Mouse (Mus musculus) T-helper 17 cell (primary cell): ENCODE results near the gene Anxa9.

Experiments
- in situ Hi-C, 2 experiments: fragments of 300-600 bp; cut with MboI, MseI; formaldehyde crosslinking; loops; 1 replicate in 1 of 2; 2 replicates in 1 of 2; pipeline ENCODE4 v1.15.1; 2025; ENCODE audit warnings: high pct_unique_total_duplicates in 2 of 2

Gene Anxa9

DNA sequence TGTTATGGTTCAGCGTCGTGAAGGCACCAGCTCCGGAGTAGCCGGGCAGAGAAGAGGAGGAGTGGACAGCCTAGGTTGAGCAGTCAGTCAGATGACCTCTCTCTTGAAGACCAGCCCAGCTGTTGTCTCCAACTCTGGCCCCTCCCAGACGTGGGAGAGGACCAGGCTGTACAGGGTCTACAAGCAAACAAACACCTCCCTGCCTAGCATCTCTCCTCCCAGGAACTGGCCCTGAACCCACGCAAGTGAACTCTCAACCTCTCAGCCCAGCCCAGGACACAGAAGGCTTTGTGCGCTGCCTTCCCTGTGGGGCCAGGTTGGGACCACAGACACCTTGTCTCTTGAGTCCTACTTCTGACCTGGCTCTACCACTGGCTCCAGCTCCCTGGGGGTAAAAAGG, at the start of gene Anxa9:
Anxa9 (minus strand) TSS at position 77 of the 400 bp plus-strand sequence.
- in situ Hi-C loops: no loop called here

DNA sequence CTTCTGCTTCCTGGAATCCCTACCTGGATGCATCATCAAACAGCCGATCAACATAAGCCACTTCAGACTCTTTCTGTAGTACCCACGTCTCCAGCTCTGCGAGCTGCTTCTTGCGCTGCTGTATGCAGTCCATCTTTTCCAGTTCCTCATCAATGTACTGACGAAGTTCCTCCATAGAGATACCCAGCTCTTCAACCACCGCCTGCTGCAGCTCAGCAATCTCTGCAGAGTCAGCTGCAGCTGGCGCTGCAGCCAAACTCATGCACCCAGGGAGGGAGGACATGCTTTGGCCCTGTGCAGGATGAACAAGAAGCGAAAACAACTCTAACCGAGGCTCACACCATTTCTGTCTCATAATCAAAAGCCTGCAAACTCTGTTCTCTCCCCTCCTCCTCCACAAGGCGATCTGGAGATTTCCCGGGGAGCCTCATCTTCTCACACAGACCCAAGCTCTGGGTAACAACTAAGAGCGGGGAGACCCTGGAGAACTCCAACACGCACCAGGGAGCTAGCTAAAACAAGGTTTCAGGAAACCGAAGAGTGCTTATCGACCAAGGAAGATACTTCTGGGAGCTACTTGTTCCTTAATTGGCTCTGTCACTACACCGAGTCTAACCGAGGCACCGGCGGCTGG, 49.1 kb upstream of the Anxa9 start:
- in situ Hi-C loops: loop anchor here in 1 of 2 experiments (10.0 kb wide), 1 partner anchor 569 kb away; the partner anchor contains the start of gene Anp32e

DNA sequence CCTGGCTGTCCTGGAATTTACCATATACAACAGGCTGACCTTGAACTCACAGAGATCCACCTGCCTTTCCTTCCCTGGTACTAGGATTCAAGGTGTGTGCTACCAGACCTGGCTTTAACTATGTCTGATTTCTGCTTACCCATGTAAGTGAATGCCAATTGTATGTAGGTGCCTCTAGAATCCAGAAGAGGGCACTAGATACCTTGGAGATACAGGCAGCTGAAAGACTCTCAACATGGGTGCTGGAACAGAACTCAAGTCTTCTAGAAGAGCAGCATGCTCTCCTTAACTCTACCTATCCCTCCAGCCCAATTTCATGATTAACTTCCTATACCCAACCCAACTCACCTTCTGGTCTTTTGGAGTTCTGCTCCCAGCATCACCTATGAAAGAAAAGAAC, 42.5 kb upstream of the Anxa9 start:
- in situ Hi-C loops: loop anchor here in 1 of 2 experiments (10.0 kb wide), 1 partner anchor 105 kb away; no protein-coding TSS in a partner anchor

DNA sequence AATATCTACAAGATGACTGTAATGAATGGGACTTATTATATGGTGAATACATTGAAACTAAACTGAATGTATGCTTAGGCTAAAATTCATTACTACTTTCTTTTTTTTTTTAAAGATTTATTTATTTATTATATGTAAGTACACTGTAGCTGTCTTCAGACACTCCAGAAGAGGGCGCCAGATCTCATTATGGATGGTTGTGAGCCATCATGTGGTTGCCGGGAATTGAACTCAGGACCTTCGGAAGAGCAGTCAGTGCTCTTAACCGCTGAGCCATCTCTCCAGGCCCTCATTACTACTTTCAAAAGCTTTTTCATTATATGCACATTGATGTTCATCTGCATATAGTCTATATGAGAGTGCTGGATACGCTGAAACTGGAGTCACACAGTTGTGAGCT, 41.4 kb upstream of the Anxa9 start:
- in situ Hi-C loops: loop anchor here in 1 of 2 experiments (10.0 kb wide), 1 partner anchor 106 kb away; no protein-coding TSS in a partner anchor

DNA sequence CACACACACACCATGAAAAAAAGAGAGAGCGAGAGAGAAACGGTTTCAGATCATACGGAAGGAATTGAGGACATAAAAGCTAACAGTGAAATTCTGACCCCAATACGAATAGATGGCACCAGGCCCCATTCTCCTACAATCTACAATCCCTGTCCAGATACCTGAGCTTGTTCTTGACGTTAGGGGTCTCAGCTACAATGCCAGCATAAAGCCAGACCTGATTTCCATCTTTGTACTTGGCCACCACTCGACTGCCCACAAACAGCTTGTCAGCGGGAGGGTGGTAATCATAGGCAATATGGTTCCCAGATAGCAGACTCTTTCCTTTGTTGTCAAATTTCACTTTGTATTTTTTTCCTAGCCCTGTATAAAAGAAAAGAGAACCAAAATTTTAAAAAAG, 39.5 kb upstream of the Anxa9 start:
- in situ Hi-C loops: loop anchor here in 1 of 2 experiments (10.0 kb wide), 1 partner anchor 108 kb away; no protein-coding TSS in a partner anchor

DNA sequence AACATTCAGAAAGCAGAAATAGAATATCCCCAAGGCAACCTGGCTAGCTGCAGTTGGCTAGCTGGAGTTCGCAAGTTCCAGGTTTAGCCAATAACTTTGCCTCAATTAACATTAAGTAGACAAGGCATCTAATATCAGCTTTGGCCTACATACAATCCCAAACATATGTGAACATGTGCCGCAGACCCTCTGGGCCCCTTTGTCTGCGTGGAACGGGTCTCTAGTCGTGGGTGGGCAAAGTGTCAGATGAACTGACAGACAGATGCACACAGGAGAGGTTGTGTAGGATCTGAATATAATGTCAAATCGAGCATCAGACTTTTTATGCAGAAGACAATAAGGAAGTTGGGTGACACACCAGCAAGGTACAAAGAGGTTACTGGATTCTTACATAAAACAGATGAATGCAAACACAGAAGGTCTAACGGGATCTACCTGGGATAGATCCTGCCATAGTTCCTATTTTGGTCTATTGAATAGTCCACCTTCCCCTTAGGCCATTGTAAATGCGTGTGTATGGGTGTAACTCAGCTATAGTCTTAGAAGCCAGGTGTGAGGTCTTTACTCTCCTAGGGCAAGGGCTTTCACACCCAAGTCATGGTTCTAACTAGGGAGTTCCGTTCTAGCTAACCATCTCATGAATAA, 36.5 kb upstream of the Anxa9 start:
- in situ Hi-C loops: loop anchor here in 1 of 2 experiments (10.0 kb wide), 1 partner anchor 111 kb away; no protein-coding TSS in a partner anchor

DNA sequence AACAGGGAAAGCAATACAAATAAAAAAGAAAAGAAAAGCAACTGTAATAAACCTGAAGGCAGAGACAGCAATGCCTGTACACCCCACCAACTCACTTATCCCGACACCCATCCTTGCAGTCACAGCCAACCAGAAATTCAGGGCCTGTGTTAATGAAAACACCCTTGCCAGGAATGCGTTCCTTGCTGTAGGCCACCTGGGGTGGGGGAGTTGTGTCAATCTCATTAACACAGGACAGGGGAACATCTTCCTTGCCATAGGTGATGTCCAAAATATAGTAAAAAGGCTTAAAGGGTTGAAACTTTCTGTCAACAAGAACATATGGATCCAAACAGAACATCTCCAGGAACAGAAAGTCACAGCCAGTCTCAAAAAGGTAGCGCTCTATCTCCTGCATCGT, 31.3 kb upstream of the Anxa9 start:
- in situ Hi-C loops: loop anchor here (10.0 kb wide), 3 partner anchors 437 to 507 kb away; no protein-coding TSS in a partner anchor

DNA sequence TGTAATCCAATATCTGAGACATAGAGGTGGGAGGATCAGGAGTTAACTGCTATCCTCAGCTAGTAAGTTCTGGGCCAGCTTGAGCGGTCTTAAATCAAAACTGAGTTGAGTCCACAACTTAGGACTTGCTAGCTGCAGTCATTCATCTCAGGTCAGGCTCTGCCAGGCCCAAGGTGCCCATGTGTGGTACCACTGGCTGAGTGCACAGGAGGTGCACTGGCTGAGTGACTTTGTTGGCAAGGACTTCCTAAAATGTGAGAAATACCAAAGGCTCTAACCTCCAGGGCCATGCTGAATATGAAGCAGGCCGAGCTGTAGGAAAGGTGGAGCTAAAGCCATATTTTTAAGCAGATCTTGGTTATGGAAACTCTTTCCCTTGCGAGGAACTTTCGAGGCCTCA, 30.4 kb upstream of the Anxa9 start:
- in situ Hi-C loops: loop anchor here (10.0 kb wide), 3 partner anchors 437 to 507 kb away; no protein-coding TSS in a partner anchor

DNA sequence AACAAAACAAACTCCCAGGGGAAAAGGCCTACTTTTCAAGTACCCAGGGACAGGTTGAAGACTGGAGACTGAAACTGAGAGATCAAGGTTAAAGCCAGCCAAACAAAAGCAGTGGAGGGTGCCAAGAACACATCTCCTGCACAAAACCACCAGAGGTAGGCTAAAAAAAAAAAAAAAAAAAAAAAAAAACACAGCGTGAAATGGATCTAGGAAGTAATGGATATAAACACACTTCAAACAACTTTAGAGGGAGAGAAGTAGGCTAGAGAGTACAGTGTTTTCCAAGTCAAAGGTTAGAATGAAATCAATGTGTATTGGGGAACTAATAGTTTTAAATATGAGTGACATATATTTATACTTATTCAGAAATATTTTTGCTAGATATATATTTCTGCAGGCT, 24.6 kb upstream of the Anxa9 start:
- in situ Hi-C loops: loop anchor here (10.0 kb wide), 3 partner anchors 443 to 513 kb away; no protein-coding TSS in a partner anchor

DNA sequence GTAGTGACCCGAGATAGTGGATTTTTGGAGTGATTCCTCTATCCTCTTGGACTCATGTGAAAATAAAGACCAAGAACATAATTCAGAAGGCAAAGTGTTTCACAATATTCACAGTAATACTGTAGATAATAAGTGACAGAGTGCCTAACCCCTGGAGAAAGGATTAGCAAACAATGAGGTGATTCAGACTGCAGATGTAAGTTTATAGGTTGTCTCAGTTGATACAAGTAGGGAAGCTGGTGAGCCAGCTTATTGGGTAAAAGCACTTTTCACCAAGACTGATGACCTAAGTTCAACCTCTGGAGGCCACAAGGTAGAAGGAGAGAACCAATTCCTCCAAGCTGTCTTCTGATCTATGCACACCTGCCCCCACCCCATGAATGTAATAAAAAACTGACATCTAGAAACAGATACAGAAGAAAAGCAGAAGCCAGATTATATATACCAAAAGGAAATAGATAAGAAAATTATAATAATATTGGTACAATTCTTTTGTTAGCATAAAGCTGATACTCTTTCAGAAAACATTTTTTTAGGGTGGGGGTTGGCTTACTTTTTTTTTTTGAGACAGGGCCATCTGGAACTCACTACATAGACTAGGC, 21.9 kb upstream of the Anxa9 start:
- in situ Hi-C loops: no loop called here

DNA sequence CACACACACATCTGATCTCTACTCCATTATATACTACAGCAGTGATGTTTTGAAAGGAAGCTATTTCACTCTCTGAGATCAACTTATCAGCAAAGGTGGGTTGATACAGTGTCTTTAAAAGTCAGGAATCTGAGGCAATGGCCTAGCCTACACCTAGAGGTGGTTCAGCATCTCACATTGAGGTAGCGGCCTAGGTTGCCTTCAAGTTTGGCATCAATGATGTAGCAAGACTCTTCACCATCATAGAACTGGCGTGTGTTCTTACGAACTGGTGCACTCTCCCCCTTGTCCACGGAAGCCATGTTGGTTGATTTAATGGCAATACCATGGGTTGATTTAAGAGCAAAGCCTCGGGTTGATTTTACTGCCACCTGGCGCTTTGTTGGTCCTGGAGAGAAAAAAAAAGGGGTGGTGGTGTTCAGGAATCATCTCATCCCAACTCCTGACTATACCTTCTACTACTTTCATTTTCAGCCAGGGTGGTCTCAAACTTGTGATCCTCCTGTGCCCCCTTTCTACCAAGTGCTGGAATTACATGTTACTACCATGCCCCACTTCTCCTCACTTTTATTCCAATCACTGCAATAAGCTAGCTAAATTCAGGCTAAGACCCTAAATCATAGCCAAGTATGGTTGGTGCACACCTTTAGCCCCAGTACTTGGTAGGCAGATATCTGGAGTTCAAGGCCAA, 17.6 kb upstream of the Anxa9 start:
- in situ Hi-C loops: no loop called here

DNA sequence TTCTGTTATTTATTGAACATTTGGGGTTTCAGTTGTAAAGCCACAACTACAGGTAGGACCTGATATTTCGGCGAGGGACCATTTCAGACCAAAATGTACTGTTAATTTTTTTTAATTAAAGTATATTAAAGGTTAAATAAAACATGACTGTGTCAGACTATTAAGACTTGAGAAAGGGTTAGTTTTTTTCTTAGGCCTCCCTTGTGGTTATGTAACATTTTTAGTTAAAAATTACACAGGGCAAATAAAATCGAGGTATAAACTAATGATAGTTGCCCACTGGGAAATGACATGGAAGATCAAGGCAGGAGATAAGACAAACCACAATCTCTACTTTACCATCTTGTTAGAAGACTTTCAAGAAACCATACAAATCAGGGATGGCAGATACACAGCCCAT, 16.5 kb upstream of the Anxa9 start:
- in situ Hi-C loops: no loop called here

DNA sequence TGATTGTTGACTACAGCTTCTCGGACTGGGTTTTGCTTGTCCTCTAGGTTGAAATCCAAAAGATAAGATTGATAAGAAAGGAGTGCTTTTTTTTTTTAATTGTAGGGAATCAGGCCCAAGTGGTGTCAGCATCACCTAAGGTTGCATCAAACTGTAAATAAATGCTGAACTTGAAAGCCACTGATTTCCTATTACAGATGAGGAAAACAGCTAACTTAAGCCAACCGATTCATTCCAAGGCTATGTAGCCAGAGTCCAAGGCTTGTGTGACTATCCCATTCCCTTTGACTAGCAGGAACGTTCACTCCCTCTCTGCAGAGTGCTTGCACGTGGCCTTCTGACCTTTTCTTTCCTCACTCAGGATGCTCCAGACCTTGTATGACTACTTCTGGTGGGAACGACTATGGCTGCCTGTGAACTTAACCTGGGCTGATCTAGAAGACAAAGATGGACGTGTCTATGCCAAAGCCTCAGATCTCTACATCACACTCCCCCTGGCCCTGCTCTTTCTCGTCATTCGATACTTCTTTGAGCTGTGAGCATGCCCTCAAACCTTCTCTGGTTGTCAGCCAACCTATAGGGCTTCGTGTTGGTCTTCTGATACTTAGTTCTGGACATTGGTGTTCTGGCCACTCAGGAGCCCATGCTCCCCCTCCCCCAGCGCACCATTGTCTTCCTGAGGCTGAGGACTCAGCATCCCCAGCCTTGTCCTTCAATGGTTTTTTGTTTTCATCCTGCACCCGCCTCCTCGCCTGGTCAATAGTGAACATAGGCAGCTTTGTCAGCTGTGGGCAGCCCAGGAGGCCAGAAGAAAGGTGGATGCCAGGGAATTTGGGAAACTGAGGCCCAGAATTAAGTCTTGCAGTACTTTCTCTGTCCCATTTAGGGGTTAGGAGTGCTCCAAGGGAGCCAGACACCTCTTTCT, 13.0 kb upstream of the Anxa9 start:
- in situ Hi-C loops: no loop called here

DNA sequence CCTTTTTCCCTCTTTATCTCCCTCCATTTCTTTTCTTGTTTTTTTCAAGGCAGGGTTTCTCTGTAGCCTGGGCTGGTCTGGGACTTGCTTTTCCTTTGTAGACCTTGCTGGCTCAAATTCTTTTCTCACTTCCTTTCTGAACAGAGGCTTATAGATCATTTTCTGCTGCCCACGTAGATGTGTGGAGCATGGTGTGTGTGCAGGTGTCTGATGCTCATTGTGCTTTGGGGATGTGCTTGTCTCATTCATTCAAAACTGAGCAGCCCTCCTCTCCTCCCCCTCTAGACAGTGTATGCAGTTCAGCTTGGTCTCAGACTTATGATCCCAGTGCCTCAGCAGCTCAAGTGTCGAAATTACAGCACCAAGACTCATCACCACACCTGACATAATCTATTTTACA, 12.1 kb upstream of the Anxa9 start:
- in situ Hi-C loops: no loop called here

DNA sequence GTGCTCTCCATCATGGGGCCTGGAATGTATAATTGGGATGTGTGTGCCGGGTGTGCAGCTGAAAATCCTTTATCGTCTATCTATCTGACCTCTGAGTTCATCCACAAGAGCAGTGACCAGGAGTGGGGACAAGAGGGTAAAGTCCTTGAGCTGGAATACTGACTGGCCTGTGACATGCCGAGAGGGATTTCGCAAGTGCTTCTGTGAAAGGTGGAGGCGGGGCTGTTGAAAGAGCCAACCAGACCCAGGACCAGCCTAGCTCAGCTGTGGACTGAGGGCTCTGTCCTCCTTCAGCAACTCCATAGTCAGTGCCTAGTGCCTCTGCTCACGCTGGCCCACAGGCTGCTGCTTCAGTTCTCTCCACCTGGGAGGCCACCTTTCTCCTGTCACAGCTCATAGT, 11.6 kb upstream of the Anxa9 start:
- in situ Hi-C loops: no loop called here

DNA sequence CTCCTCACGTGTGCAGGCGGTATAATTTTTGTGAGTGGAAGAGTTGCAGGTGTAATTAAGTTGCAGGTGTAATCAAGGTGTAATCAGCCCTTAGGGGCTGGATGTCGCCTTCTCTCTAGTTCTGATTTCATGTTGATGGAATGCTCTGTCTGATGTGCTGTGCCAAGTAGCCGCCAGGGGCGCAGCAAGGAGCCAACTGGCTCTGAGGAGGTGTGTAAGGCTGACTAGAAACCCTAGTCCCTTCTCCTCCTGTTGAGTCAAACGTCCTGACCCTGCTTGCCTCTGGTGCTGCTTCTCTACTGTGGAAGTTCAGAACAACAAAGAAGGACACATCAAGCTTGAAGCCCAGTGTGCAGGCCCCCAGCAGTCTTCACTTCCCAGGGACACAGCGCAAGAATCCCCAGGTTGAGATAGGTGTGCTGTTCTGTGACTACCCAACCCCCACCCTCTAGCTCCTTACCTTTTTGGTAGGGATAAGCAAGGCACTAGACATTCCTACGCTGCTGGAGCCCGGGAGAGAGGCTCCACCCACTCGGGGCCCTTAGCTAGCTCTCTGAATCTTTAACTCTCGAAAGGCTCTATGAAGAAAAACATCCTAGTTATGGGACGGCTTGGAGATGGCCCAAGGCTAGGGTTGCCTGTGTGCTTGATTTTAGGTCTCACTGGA, 10.6 kb upstream of the Anxa9 start:
- in situ Hi-C loops: no loop called here

DNA sequence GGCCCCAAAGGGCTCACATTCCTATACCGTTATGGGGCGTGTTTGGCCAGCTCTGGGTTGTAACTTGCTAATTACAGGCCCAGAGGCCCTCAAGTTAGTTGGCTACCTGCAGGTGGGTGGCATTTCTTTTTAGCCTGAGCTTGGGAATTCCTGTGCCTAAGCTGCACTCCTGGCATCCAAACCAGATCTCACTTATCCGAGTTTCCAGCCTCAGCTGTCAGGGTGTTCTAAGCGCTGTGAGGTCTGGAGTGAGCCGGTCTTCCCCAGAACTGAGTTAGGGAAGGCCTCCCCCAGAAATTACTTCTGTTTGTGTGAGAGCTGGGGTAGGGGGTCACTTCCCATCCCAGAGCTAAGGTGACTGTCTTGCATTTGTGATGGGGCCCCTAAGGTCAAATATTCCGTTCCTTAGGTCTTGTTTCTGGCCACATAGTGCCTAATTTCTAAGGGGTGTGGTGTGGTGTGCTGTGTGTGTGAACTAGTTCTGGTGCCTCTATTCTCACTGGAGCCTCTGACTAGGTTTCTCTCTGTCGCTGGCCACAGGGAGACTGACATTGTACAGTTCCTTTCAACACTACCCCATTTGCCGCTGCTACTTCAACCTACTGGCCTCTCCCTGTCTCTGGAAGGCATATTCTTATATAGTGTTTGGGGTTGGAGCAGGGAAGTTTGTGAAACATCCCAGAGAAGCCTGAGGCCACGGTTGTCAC, 9.0 kb upstream of the Anxa9 start:
- in situ Hi-C loops: no loop called here

DNA sequence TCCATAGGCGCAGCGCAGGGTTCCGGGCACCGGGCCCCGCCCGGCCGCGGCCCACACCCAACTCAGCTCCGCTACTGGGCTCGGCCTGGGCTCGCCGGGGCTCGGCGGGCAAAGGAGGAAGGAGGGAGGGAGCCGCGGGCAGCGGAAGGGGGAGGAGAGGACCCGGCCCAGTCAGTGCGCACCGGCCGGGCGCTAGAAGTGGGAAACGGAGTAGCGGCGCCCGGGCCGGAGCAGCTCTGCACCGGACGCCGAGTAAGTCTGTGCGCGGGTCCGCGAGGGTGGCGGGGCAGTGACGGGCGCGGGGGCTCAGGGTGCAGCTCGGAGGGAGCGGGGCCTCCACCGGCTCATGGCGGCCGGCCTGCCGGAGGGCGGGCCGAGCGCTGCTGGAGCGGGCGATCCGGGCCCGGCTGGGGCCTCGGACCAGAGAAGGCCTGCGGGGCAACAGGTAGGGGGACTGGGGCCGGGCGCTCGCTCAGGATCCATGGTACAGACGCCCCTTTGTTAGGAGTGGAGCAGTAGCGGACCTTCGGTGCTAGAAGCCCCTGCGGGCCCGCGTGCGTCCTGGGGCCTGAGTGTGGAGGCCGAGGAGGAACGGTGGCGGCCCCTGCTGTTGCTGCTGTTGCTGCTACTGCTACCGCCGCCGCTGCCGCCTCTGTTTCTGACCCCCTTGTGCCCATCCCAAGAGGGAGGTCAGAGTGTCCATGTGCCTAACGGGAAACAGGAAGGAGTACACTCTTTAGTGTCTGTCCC, 8.3 kb upstream of the Anxa9 start:
- in situ Hi-C loops: no loop called here
